Mouse (Mus musculus) lung, postnatal 0 days (tissue): ENCODE results near the gene Gcnt7. TPM values are rescaled to one million over a fixed set of nuclear protein-coding genes. Genes with fewer than 3 reads are reported as not detected.
A peak's percentile ranks its signal among the peaks of the same experiment; 100 is the strongest.

Experiments
- ATAC-seq: fragments of 200-750 bp; cut with Nextera tagmentation; 2 replicates; pipeline ENCODE4 v1.8.0; 2017; ENCODE audit warnings: moderate library complexity
- DNase-seq: peaks from one replicate; pipeline ENCODE4 v3.0.0-alpha.2; 2016; ENCODE audit warnings: low spot score
- H3K27ac ChIP-seq: fragments of 300-500 bp; sonication (generic); 2 replicates; pipeline ENCODE4 v1.5.1; 2014; ENCODE audit warnings: antibody characterized with exemption, mild to moderate bottlenecking, low read length, mixed read lengths
- H3K27me3 ChIP-seq: fragments of 300-500 bp; sonication (generic); replicated peaks from 2 replicates; pipeline ENCODE4 v1.6.1; 2014; ENCODE audit warnings: low read length, mixed read lengths; ENCODE audit not compliant: insufficient read depth
- H3K36me3 ChIP-seq: fragments of 300-500 bp; sonication (generic); 2 replicates; pipeline ENCODE4 v1.6.1; 2014; ENCODE audit warnings: low read length, mixed read lengths; ENCODE audit not compliant: insufficient read depth
- H3K4me1 ChIP-seq: fragments of 300-500 bp; sonication (generic); 2 replicates; pipeline ENCODE4 v1.6.1; 2014; ENCODE audit warnings: antibody characterized with exemption, low read depth, low read length, mixed read lengths; ENCODE audit not compliant: insufficient read depth
- H3K4me2 ChIP-seq: fragments of 300-500 bp; sonication (generic); replicated peaks from 2 replicates; pipeline ENCODE4 v1.6.1; 2014; ENCODE audit warnings: low read depth, mild to moderate bottlenecking, low read length, moderate library complexity, mixed read lengths
- H3K4me3 ChIP-seq: fragments of 300-500 bp; sonication (generic); 2 replicates; pipeline ENCODE4 v1.5.1; 2014; ENCODE audit warnings: low read depth, low read length
- H3K9ac ChIP-seq: fragments of 300-500 bp; sonication (generic); replicated peaks from 2 replicates; pipeline ENCODE4 v1.6.1; 2014; ENCODE audit warnings: low read depth, mild to moderate bottlenecking
- H3K9me3 ChIP-seq: fragments of 300-500 bp; sonication (generic); 2 replicates; pipeline ENCODE4 v1.6.1; 2016; ENCODE audit warnings: low read length, mixed read lengths
- CTCF ChIP-seq: IDR thresholded peaks from 2 replicates; pipeline ENCODE4 v1.5.1; 2016; ENCODE audit warnings: antibody characterized with exemption, mild to moderate bottlenecking
- EP300 ChIP-seq: IDR thresholded peaks from 2 replicates; pipeline ENCODE4 v1.6.1; 2016; ENCODE audit warnings: antibody characterized with exemption, mild to moderate bottlenecking, control low read depth
- WGBS: fragments of 180-500 bp; shearing (Covaris S2); extraction: QIAGEN DNeasy Blood & Tissue Kit; methylation state at CpG from one replicate; pipeline ENCODE4 v1.1.7; 2014; 5-methylcytosine and 5-hydroxymethylcytosine counted together
- polyA plus RNA-seq: library from polyadenylated mRNA; unstranded; fragments of >200 nt; fragmentation: Nextera tagmentation; extraction: Ambion mirVana; gene quantifications from 2 replicates; pipeline ENCODE4 v1.2.1, GENCODE M21; 2015

Gene Gcnt7
- 0.58 and 0.64 TPM in 2 replicates for polyA plus RNA-seq

GRCm38 (mm10) chr2:172458496-172458895, at the start of gene Gcnt7:
Gene Gcnt7 (minus strand): TSS chr2:172458596.
- TF ChIP-seq CTCF (no peak), EP300 (no peak)
- Histone ChIP-seq H3K27me3 (no peaks in the 10 kb centered on the region), H3K4me1 (no peaks in the 10 kb centered on the region), H3K9ac (no peak within 1 kb of the TSS), H3K4me3 (no peak within 1 kb of the TSS), H3K4me2 (no peak within 1 kb of the TSS), H3K27ac (no peak within 1 kb of the TSS), H3K36me3 (peaks cover 1% of the 10 kb centered on the region; the same call in 1 of the 2 replicates), H3K9me3 (no peaks in the 10 kb centered on the region)
- WGBS, result 88% methylated on average over 11 of the region's 11 CpGs
- DNase-seq (no peak), ATAC-seq (no peak)

- no peak overlapping the region for H3K4me3 ChIP-seq
- no peaks in the 10 kb centered on the region for H3K9me3 ChIP-seq
- H3K4me1 ChIP-seq, result no peaks in the 10 kb centered on the region
- no peak overlapping the region for H3K27ac ChIP-seq
- DNase-seq (no peak), ATAC-seq (no peak)
- H3K9ac ChIP-seq, result no peak overlapping the region
- H3K4me2 ChIP-seq, result no peak overlapping the region
- WGBS, result 66% methylated on average over 6 of the region's 7 CpGs
- H3K27me3 ChIP-seq, result no peaks in the 10 kb centered on the region
- H3K36me3 ChIP-seq, result no peaks in the 10 kb centered on the region
- TF ChIP-seq EP300, result no peak
- no peak for TF ChIP-seq CTCF
Observed at GRCm38 (mm10) chr2:172506121-172506520, 47.7 kb upstream of the Gcnt7 start.

- no peak overlapping the region for H3K9ac ChIP-seq
- no peak overlapping the region for H3K4me2 ChIP-seq
- H3K27ac ChIP-seq, result no peak overlapping the region
- no peak for ATAC-seq
- no peak overlapping the region for H3K4me3 ChIP-seq
- no peaks in the 10 kb centered on the region for H3K27me3 ChIP-seq
- H3K9me3 ChIP-seq, result no peaks in the 10 kb centered on the region
- WGBS, result 46% methylated on average over 14 of the region's 14 CpGs
- no peak for TF ChIP-seq EP300
- TF ChIP-seq CTCF, result no peak
- no peak for DNase-seq
- no peaks in the 10 kb centered on the region for H3K4me1 ChIP-seq
- H3K36me3 ChIP-seq, result no peaks in the 10 kb centered on the region
Observed at GRCm38 (mm10) chr2:172502168-172502567, 43.8 kb upstream of the Gcnt7 start.

DNA sequence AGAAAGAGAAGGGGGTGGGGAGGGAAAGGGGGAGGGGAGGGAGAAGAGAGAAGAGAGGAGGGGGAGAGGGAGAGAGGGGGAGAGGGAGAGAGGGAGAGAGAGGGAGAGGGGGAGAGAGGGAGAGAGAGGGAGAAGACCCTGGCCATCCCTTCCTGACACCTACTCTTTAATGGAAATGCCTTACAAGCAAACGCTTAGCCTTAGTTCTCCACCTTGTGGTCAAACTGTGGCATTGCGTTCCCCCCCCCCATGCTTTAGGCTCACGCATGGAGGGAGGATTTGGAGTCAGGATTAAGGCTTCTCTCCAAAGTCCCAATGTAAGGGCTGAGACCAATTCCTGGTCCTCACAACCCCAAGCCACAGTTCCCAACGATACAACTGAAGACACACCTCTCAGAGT, 42.9 kb upstream of the Gcnt7 start:
- no peak for ATAC-seq
- H3K9ac ChIP-seq, result no peak overlapping the region
- peak; percentile 54 for DNase-seq
- 3% methylated on average over 4 of the region's 4 CpGs for WGBS
- no peaks in the 10 kb centered on the region for H3K4me1 ChIP-seq
- H3K4me2 ChIP-seq, result no peak overlapping the region
- no peaks in the 10 kb centered on the region for H3K9me3 ChIP-seq
- no peaks in the 10 kb centered on the region for H3K36me3 ChIP-seq
- H3K27me3 ChIP-seq, result no peaks in the 10 kb centered on the region
- no peak overlapping the region for H3K27ac ChIP-seq
- no peak overlapping the region for H3K4me3 ChIP-seq
- TF ChIP-seq CTCF (peak; percentile 92), EP300 (no peak)

DNA sequence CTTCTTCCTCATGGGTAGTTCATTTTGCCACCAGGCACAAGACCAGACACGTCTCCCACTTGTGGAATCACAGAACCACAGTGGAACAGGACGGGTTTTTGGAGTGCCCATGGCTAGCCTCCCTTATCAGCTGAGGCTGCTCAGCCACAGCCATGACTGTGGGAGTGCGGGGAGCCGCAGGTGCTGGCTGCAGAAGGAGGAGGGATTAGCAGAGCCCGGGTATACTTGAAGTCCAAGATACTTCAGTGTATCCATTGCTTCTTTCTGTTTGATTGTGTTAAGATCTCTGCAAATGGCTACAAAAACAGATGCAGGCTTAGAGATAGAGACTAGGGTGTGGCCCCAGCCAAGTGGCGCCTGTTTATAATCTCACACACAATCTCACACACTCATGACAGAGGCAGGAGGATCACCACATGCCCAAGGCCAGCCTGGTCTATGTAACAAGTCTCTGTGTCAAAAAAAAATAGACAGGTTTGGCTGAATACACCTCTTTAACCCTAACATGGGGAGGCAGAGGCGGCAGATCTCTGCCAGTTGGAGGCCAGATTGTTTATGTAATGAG, 42.4 kb upstream of the Gcnt7 start:
- no peaks in the 10 kb centered on the region for H3K4me1 ChIP-seq
- H3K4me3 ChIP-seq, result no peak overlapping the region
- no peak for TF ChIP-seq EP300
- TF ChIP-seq CTCF, result no peak
- no peaks in the 10 kb centered on the region for H3K9me3 ChIP-seq
- DNase-seq (no peak), ATAC-seq (no peak)
- no peak overlapping the region for H3K9ac ChIP-seq
- no peaks in the 10 kb centered on the region for H3K36me3 ChIP-seq
- H3K4me2 ChIP-seq, result no peak overlapping the region
- WGBS, result 21% methylated on average over 7 of the region's 7 CpGs
- no peak overlapping the region for H3K27ac ChIP-seq
- H3K27me3 ChIP-seq, result no peaks in the 10 kb centered on the region

- no peak overlapping the region for H3K27ac ChIP-seq
- H3K9ac ChIP-seq, result no peak overlapping the region
- WGBS, result 50% methylated on average over 3 of the region's 3 CpGs
- ATAC-seq (no peak), DNase-seq (no peak)
- no peaks in the 10 kb centered on the region for H3K27me3 ChIP-seq
- TF ChIP-seq EP300, result no peak
- no peak for TF ChIP-seq CTCF
- no peaks in the 10 kb centered on the region for H3K36me3 ChIP-seq
- H3K9me3 ChIP-seq, result no peaks in the 10 kb centered on the region
- no peak overlapping the region for H3K4me3 ChIP-seq
- H3K4me2 ChIP-seq, result no peak overlapping the region
- H3K4me1 ChIP-seq, result no peaks in the 10 kb centered on the region
Observed at GRCm38 (mm10) chr2:172498823-172499222, 40.4 kb upstream of the Gcnt7 start.
